Mouse (Mus musculus): ENCODE measurements around the gene H1foo.

Gene H1foo

DNA sequence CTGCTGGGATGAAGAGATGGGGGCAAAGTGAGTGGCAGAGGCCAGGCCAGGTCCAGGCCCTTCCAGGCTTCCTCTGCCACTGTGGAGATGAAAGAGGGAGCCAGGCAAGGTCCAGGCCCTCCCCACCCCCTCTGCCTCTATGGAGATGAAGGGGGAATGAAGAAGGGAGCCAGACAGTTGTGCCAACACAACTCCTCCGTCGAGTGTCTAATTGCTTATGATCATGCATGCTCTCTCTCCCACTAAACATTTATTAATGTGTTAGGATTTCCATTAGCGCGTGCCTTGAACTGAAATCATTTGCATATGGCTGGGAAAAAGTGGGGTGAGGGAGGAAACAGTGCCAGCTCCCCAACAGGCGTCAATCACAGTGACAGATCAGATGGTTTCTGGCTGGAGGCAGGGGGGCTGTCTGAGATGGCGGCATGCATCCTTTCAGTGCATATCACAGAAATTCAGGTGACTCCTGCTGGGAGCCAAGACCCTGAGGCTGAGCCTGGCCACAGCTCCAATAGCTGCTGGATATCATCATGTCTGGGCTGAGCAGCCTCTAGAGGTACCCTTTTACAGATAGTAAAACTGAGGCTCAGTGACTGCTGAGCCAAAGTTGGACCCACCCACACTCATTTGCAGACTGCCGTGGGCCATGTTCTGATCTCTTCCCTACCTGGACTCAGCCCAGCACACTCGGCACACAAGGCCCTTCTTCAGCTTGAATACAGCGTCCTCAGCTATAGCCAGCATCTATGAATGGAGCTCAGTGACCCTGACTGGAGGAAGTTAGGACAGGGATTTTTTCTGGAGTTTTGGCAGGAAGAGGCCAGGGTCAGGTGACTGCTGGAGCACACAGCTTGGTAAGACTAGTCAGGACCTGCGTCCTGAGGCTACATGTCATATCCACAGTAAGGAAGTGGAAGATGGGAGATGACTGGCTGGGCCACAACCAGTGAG, 17.2 kb upstream of the H1foo start:
- DNase-seq (ENCODE audit: low read depth, low spot score), result no peak

DNA sequence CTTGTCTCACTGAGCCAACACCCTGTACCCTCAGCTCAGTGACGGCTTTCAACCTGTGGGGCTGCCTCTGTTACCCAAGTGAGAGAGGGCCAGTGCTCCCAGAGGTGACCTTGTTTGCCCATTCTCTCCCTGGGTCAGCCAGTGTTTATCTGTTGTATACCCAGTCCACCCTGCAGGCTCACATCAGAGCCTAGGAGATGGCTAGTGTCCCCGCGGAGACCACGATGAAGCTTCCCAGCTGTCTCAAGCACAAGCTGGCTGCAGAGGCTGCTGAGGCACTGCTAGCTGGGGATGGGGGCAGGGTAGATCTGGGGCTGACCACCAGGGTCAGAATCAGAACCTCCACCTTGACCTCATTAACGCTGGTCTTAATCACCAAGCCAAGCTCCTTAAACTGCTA, 14.7 kb upstream of the H1foo start:
- DNase-seq (ENCODE audit: low read depth, low spot score), result no peak

- no peak for DNase-seq (ENCODE audit: low read depth, low spot score)
Measured at GRCm38 (mm10) chr6:115931639-115932038, 13.1 kb upstream of the H1foo start, which contains the start of gene Rho. TSS of gene Rho (plus strand) at chr6:115931748.

DNA sequence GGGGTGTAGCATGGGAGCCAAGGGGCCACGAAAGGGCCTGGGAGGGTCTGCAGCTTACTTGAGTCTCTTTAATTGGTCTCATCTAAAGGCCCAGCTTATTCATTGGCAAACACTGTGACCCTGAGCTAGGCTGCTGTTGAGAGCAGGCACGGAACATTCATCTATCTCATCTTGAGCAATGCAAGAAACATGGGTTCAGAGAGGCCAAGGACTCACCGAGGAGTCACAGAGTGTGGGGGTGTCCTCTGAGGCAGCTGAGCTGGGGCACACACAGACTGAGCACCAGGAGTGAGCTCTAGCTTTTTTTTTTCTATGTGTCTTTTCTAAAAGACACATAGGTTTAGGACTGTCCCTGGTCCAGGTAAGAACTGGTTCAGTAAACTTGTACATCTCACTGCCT, 12.3 kb upstream of the H1foo start:
- DNase-seq (ENCODE audit: low read depth, low spot score), result no peak

- no peak for DNase-seq (ENCODE audit: low read depth, low spot score)
Measured at GRCm38 (mm10) chr6:115935544-115935943, 9.2 kb upstream of the H1foo start.

DNA sequence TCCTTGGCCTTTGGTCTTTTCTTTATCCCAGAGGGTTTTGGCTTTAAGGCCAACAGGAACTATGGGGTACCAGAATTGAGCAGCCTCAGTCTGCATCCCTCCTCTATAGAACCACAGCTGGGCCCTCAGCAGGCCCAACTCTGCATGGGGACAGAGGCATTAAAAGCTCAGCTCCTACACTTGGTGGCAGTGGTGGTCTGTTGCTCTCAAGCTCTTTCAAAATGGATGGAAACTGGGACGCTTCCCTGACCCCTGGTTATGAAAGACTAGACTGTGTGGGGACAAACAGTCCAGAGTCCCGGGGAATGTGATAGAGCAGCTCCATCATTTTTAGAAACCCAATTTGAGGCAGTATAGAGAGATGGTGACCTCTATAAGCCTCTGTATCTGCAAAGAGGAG, 6.7 kb upstream of the H1foo start:
- no peak for DNase-seq (ENCODE audit: low read depth, low spot score)

- DNase-seq (ENCODE audit: low read depth, low spot score), result no peak
Measured at GRCm38 (mm10) chr6:115938798-115939197, 5.9 kb upstream of the H1foo start.

- no peak for DNase-seq (ENCODE audit: low read depth, low spot score)
Measured at GRCm38 (mm10) chr6:115940603-115941002, 4.1 kb upstream of the H1foo start.

DNA sequence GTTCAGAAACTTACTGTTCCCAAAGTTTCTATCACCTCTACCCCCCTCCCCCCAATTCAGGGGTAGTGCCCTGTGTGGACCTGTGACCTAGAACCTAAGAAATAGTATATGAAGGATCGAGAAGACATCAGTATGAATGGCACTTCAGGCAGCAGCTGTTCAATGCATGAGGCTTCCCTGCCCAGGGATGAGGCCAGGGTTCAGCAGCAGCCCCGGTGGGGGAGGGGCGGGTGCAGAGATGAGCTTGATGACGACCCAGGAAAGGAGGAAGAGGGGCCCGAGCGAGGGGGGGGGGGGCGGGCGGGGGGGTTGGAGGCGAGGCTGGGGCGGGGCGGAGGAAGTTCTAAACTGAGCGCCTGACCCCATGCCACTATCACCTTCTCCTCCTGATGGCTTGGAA, 3.6 kb upstream of the H1foo start:
- no peak for DNase-seq (ENCODE audit: low read depth, low spot score)

DNA sequence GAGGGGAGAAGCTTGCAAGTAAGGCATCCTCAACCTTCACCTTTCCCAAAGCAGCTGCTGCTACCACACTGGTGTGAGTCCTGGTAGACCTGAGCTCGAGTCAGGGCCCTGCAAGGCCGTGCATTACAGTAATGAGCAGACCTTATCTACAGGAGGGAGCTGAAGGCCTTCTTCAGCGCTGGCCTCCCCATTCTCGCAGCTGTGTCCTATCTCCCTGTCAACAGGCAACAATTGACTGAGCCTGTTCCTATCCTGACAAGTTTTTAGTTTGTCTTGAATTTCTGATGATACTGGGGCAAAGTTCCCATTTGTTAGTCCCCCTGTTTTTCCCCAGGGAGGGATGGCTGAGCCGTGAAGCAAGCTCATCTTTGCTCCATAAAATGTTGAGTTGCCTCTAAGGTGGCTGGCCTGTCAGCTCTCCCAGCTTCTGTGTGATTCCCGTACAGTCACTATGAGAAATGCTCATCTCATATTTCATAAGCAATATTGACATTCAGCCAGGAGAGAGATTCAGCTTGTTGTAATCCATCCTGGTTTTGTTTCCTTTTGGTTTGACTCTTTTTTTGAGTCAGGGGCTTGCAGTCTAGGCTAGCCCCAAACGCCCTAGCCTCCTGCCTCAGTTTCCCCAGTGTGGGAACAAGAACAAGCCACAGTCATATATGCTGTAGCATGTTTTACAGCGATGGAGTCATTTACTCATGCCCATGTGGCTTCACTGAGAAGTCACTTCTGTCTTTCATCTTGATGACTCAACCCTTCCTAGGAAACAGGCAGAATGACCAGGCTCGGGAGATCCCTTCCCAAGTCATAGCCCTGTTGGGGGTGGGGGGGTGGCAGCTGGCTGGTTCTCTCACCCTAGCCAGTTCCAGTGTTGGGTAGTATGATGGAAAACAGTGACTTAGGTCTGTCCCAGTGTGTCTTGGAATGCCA, 975 bp upstream of the H1foo start:
- no peak for DNase-seq (ENCODE audit: low read depth, low spot score)

DNA sequence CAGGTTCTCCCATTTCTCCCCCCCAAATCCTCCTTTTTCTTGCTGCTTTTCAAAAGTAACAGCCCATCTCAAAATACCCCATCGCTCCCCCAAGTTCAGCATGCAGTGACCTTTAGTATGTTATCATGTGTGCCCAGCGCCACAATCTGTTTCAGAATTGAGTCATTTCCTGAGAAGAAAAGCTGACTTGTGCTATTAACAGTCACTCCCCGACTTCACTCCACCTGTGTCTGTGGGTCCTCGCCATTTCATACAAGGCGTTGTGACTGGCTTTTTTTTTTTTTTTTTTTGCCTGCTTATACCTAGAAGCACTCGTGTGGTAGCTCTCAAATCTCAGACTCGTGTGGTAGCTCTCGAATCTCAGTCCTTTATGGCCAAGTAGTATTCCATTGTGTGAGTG, 895 bp downstream of the H1foo start:
- peak; percentile 43 for DNase-seq (ENCODE audit: low read depth, low spot score)

DNA sequence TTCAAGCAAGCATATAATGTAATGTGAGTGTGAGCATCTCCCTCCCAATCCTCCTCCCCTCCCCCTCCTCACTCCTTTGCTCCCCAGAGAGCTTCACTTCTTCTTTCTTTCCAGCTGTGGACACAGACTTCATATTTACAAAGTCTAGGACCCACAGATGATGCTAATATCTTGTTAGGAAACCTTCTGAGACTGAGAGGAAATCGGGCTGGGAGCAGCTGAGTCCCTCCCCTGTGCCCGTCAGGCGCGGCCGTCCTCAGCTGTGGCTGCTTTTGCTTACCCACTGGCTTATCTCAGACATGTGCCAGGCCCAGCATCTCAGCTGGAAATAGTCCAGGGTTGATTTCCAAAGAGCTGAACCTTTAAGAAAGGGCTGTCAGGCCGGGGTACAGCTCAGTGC, 1.7 kb downstream of the H1foo start:
- no peak for DNase-seq (ENCODE audit: low read depth, low spot score)

- no peak for DNase-seq (ENCODE audit: low read depth, low spot score)
Measured at GRCm38 (mm10) chr6:115954506-115955074, 9.9 kb downstream of the H1foo start.

GRCm38 (mm10) chr6:115955169-115955568, 10.4 kb downstream of the H1foo start:
- no peak for DNase-seq (ENCODE audit: low read depth, low spot score)

DNA sequence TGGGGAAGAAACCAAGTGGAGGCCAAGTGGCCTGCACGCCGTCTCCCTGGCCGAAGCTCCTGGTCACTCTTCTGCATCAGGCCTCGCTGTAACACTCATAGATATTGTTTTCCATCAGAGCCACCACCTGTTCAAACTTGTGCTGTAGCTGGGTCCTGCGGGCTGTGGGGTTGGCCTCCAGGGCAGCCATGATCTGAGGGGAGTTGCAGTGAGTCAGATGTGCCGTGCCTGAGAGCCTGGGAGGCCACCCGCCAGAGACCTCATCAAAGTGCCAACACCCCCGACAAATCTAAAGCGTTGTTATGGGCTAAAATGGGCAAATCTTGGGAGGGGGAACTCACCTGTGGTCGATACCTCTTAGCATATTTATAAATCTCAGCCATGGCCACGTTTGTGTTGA, 10.9 kb downstream of the H1foo start:
- DNase-seq (ENCODE audit: low read depth, low spot score), result no peak

- no peak for DNase-seq (ENCODE audit: low read depth, low spot score)
Measured at GRCm38 (mm10) chr6:115956418-115956921, 11.7 kb downstream of the H1foo start.

- no peak for DNase-seq (ENCODE audit: low read depth, low spot score)
Measured at GRCm38 (mm10) chr6:115956922-115957601, 12.3 kb downstream of the H1foo start.

DNA sequence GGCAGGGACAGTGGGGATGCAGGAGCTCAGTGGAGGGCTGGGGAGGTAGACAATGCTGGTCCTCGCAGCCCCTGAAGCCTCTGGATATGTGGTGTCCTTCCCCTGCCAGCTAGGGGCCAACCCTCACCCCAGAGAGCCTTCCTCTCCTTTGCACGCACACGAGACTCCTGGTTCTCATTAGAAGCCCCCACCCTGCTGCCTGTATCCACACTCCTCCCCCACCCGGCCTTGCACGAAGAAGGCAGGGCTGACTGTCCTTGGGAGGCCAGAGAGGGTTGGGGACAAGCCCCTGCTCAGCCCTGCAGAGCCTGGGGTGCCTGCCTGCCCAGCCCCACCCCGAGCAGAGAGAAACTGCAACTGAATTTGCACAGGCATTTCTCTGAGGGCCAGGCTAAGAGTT, 12.9 kb downstream of the H1foo start:
- no peak for DNase-seq (ENCODE audit: low read depth, low spot score)

DNA sequence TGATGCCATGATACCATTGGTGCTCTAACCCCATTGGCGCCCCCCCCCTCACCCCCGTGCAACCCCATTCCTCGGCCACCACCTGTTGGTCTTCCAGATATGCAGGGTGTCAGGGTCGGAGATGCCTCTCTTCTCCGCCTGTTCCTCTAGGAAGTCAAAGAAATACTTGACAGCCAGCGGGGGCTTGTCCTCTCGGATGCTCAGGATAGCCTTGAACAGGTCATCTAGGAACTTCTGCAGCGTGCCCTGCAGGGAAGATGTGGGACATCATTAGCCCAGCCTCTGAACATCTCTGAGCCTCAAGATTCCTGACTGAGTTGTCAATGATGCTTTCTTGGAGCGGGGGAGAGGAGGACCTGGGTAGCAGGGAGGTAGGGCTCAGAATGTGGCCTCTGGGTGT, 13.7 kb downstream of the H1foo start:
- DNase-seq (ENCODE audit: low read depth, low spot score), result no peak

DNA sequence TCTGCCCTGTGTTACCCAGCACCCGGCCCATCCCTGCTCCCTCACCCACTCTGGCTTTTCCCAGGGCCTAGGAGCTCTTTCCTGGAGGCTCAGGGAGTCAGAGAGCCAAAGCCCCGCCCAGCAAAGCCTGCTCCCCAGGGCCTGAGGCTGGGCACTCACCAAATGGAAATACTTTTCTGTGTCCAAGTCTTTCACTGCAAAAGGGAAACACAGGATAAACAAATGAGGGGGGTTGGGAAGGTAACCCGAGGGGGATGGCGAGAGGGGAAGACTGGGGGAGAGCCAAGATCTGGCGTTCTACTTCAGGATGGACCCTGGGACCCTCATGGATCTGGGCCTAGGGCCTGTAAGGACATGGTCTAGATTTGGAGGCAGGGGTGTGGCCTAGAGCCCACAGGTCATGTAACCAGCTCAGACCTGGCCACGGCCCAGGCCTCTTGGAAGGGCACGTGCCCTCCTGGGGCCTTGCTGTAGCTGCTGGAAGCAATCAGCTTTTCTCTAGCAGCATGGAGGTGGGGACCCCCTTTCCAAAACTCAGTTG, 14.5 kb downstream of the H1foo start:
- no peak for DNase-seq (ENCODE audit: low read depth, low spot score)

GRCm38 (mm10) chr6:115960322-115960721, 15.6 kb downstream of the H1foo start:
- no peak for DNase-seq (ENCODE audit: low read depth, low spot score)
